8 mouse cellular contexts compared by ENCODE assay signal in genomic region chr19:53601363-53601655, GRCm38 (mm10). TPM values are rescaled to one million over a fixed set of nuclear protein-coding genes. Genes with fewer than 3 reads are reported as not detected.
DNase-seq lines count a peak whose midpoint lies in the region; ATAC-seq and TF ChIP-seq lines count a peak whose summit lies in the region.

No protein-coding gene starts in this region.

- TF ChIP-seq POLR2A in small intestine, adult 2 months (IDR thresholded peaks at IDR 0.05; ENCODE audit: low read depth, low read length), result no peak

- no peak for TF ChIP-seq CTCF in small intestine, adult 2 months (IDR thresholded peaks at IDR 0.05; ENCODE audit: extremely low read depth, insufficient read length, insufficient replicate concordance, low read depth, low read length)

- DNase-seq in limb, embryonic 11.5 days (ENCODE audit: low spot score), result no peak
- no peak for DNase-seq in gastrocnemius, postnatal 4 days (ENCODE audit: low spot score in 2 of 2)
- no peak for DNase-seq in adrenal gland, postnatal 10 days

- peak overlapping the region; percentile 84 for H3K4me2 ChIP-seq in embryonic facial prominence, embryonic 15.5 days (replicated peaks)
- H3K4me2 ChIP-seq in limb, embryonic 11.5 days (ENCODE audit: low read depth, severe bottlenecking), result peak overlapping the region; percentile 88

- peak overlapping the region; percentile 79 for H3K9ac ChIP-seq in embryonic facial prominence, embryonic 15.5 days
- peak overlapping the region; percentile 91 for H3K9ac ChIP-seq in limb, embryonic 11.5 days (ENCODE audit: low read length)

- 5% methylated on average over 11 of the region's 11 CpGs for WGBS in embryonic facial prominence, embryonic 15.5 days
- WGBS in limb, embryonic 11.5 days, result 18% methylated on average over 11 of the region's 11 CpGs
- WGBS in small intestine, adult 2 months, result 2% methylated on average over 11 of the region's 11 CpGs

- H3K36me3 ChIP-seq in megakaryocyte, embryonic 14.5 days (replicated peaks; ENCODE audit: low read length), result peaks cover 25% of the 10 kb centered on the region
- H3K36me3 ChIP-seq in embryonic facial prominence, embryonic 15.5 days, result peaks cover 7% of the 10 kb centered on the region
- peaks cover 4% of the 10 kb centered on the region; the same call in 1 of the 2 replicates for H3K36me3 ChIP-seq in limb, embryonic 11.5 days (ENCODE audit: control insufficient read depth, insufficient read depth, low read length)
- H3K36me3 ChIP-seq in small intestine, adult 2 months (ENCODE audit: control insufficient read depth, insufficient read depth, low read length), result peaks cover 5% of the 10 kb centered on the region

- H3K9me3 ChIP-seq in megakaryocyte, embryonic 14.5 days, result no peaks in the 10 kb centered on the region
- H3K9me3 ChIP-seq in embryonic facial prominence, embryonic 15.5 days (replicated peaks), result no peaks in the 10 kb centered on the region
- no peaks in the 10 kb centered on the region for H3K9me3 ChIP-seq in limb, embryonic 11.5 days (ENCODE audit: control insufficient read depth, low read length)

- H3K27ac ChIP-seq in embryonic facial prominence, embryonic 15.5 days (replicated peaks), result peak overlapping the region; percentile 97; the same call in 1 of the 2 replicates
- H3K27ac ChIP-seq in limb, embryonic 11.5 days (replicated peaks; ENCODE audit: low read depth, low read length), result no peak overlapping the region
- H3K27ac ChIP-seq in small intestine, adult 2 months (ENCODE audit: insufficient read depth, low read depth, low read length), result no peak overlapping the region

- no peaks in the 10 kb centered on the region for H3K27me3 ChIP-seq in megakaryocyte, embryonic 14.5 days (replicated peaks)
- H3K27me3 ChIP-seq in embryonic facial prominence, embryonic 15.5 days, result no peaks in the 10 kb centered on the region
- no peaks in the 10 kb centered on the region for H3K27me3 ChIP-seq in limb, embryonic 11.5 days (ENCODE audit: control insufficient read depth, insufficient read depth, low read length)
- no peaks in the 10 kb centered on the region for H3K27me3 ChIP-seq in small intestine, adult 2 months (ENCODE audit: control insufficient read depth, insufficient read depth, low read length)

- peaks cover 46% of the 10 kb centered on the region for H3K4me1 ChIP-seq in megakaryocyte, embryonic 14.5 days
- peaks cover 13% of the 10 kb centered on the region for H3K4me1 ChIP-seq in embryonic facial prominence, embryonic 15.5 days
- no peaks in the 10 kb centered on the region for H3K4me1 ChIP-seq in limb, embryonic 11.5 days (ENCODE audit: control insufficient read depth, insufficient read depth, low read length)
- peaks cover 6% of the 10 kb centered on the region; the same call in 1 of the 2 replicates for H3K4me1 ChIP-seq in small intestine, adult 2 months (ENCODE audit: control insufficient read depth, insufficient read depth, insufficient read length, low read length)

- ATAC-seq in megakaryocyte, adult 5-6 weeks (ENCODE audit: poor library complexity, severe bottlenecking), result no peak
- ATAC-seq in embryonic facial prominence, embryonic 15.5 days (ENCODE audit: insufficient number of reproducible peaks, low FRiP score, low TSS enrichment, low read depth), result no peak
- ATAC-seq in limb, embryonic 11.5 days (ENCODE audit: insufficient number of reproducible peaks, low FRiP score, low TSS enrichment, low read depth), result no peak
- no peak for ATAC-seq in frontal cortex, adult (ENCODE audit: low TSS enrichment)

- H3K4me3 ChIP-seq in megakaryocyte, embryonic 14.5 days (replicated peaks), result peak overlapping the region; percentile 99
- H3K4me3 ChIP-seq in embryonic facial prominence, embryonic 15.5 days (replicated peaks), result peak overlapping the region; percentile 76
- H3K4me3 ChIP-seq in limb, embryonic 11.5 days (ENCODE audit: low read depth, low read length), result peak overlapping the region; percentile 98
- H3K4me3 ChIP-seq in small intestine, adult 2 months (ENCODE audit: low read depth, low read length), result peak overlapping the region; percentile 91

RNA-seq across cellular contexts. Expression of gene Smc3, which starts 1.1 kb away (rescaled TPM):
- 2.3 and 14.2 TPM in 2 replicates for polyA plus RNA-seq in megakaryocyte, embryonic 14.5 days (2012; ENCODE audit: insufficient read depth, low replicate concordance)
- total RNA-seq in megakaryocyte, adult 5-6 weeks (2015), result 91.2 and 91.7 TPM in 2 replicates
- total RNA-seq in megakaryocyte, adult 5-6 weeks (2017), result 108 and 122 TPM in 2 replicates
- 63.1 and 66.0 TPM in 2 replicates for polyA plus RNA-seq in embryonic facial prominence, embryonic 15.5 days (2015; fragmentation: Nextera tagmentation; extraction: Ambion mirVana)
- polyA plus RNA-seq in limb, embryonic 11.5 days (2014; fragmentation: Nextera tagmentation; extraction: Ambion mirVana), result 92.8 and 99.7 TPM in 2 replicates
- 0.43 and 1.4 TPM in 2 replicates for polyA plus RNA-seq in small intestine, adult 2 months (2012; rRNA removed)
- total RNA-seq in gastrocnemius, postnatal 4 days (2021), result 10 to 100 TPM; 35.8 to 42.2 TPM
- 10 to 100 TPM; 29.6 to 39.0 TPM for total RNA-seq in adrenal gland, postnatal 10 days (2021)

RNA-seq across cellular contexts. Expression of gene Nutf2-ps1, which starts 12.4 kb away (rescaled TPM):
- 44.6 and 123 TPM in 2 replicates for polyA plus RNA-seq in megakaryocyte, embryonic 14.5 days (2012; ENCODE audit: insufficient read depth, low replicate concordance)
- 36.9 and 38.7 TPM in 2 replicates for total RNA-seq in megakaryocyte, adult 5-6 weeks (2015)
- 46.3 and 61.1 TPM in 2 replicates for total RNA-seq in megakaryocyte, adult 5-6 weeks (2017)
- polyA plus RNA-seq in embryonic facial prominence, embryonic 15.5 days (2015; fragmentation: Nextera tagmentation; extraction: Ambion mirVana), result 301 and 343 TPM in 2 replicates
- 471 and 513 TPM in 2 replicates for polyA plus RNA-seq in limb, embryonic 11.5 days (2014; fragmentation: Nextera tagmentation; extraction: Ambion mirVana)
- polyA plus RNA-seq in small intestine, adult 2 months (2012; rRNA removed), result 36.8 and 48.9 TPM in 2 replicates
- total RNA-seq in gastrocnemius, postnatal 4 days (2021), result 10 to 100 TPM; 81.5 to 91.3 TPM
- total RNA-seq in adrenal gland, postnatal 10 days (2021), result 10 to 100 TPM; 76.4 to 81.0 TPM
